Mouse (Mus musculus): ENCODE data around the gene Rnf32. TPM values are rescaled to one million over a fixed set of nuclear protein-coding genes. Genes with fewer than 3 reads are reported as not detected.

Gene Rnf32
- polyA plus RNA-seq, 1 experiment: not detected

GRCm38 (mm10) chr5:29197187-29197586, 1.4 kb downstream of the Rnf32 start:
- no peak for TF ChIP-seq CTCF (IDR thresholded peaks at IDR 0.05; ENCODE audit: control insufficient read depth, insufficient read depth, low read length)
- no peak for TF ChIP-seq POLR2A (IDR thresholded peaks at IDR 0.05; ENCODE audit: borderline replicate concordance, control insufficient read depth, low read depth, low read length)
- WGBS: 75% methylated on average over 4 of the region's 4 CpGs
- Histone ChIP-seq H3K4me1 (ENCODE audit: control insufficient read depth, insufficient read depth, low read length) (no peaks in the 10 kb centered on the region), H3K27ac (ENCODE audit: control insufficient read depth, insufficient read depth, low read depth, low read length, poor library complexity) (no peak overlapping the region), H3K4me3 (replicated peaks; ENCODE audit: control insufficient read depth, low read depth, low read length) (no peak overlapping the region)

GRCm38 (mm10) chr5:29198960-29199488, 3.2 kb downstream of the Rnf32 start:
- 82% methylated on average over 4 of the region's 4 CpGs for WGBS

GRCm38 (mm10) chr5:29199868-29200267, 4.1 kb downstream of the Rnf32 start:
- Histone ChIP-seq H3K4me1 (ENCODE audit: control insufficient read depth, insufficient read depth, low read length) (no peaks in the 10 kb centered on the region), H3K4me3 (replicated peaks; ENCODE audit: control insufficient read depth, low read depth, low read length) (no peak overlapping the region), H3K27ac (ENCODE audit: control insufficient read depth, insufficient read depth, low read depth, low read length, poor library complexity) (no peak overlapping the region)
- WGBS: 28% methylated on average over 3 of the region's 3 CpGs
- TF ChIP-seq POLR2A (IDR thresholded peaks at IDR 0.05; ENCODE audit: borderline replicate concordance, control insufficient read depth, low read depth, low read length): no peak
- TF ChIP-seq CTCF (IDR thresholded peaks at IDR 0.05; ENCODE audit: control insufficient read depth, insufficient read depth, low read length): no peak

More at GRCm38 (mm10) chr5:29198960-29199488, 3.2 kb downstream of the Rnf32 start:
- no peak overlapping the region for H3K27ac ChIP-seq (ENCODE audit: control insufficient read depth, insufficient read depth, low read depth, low read length, poor library complexity)
- no peak for TF ChIP-seq CTCF (IDR thresholded peaks at IDR 0.05; ENCODE audit: control insufficient read depth, insufficient read depth, low read length)
- no peak for TF ChIP-seq POLR2A (IDR thresholded peaks at IDR 0.05; ENCODE audit: borderline replicate concordance, control insufficient read depth, low read depth, low read length)
- H3K4me1 ChIP-seq (ENCODE audit: control insufficient read depth, insufficient read depth, low read length): no peaks in the 10 kb centered on the region
- H3K4me3 ChIP-seq (replicated peaks; ENCODE audit: control insufficient read depth, low read depth, low read length): no peak overlapping the region

GRCm38 (mm10) chr5:29205690-29206089, 9.9 kb downstream of the Rnf32 start:
- Histone ChIP-seq H3K27ac (ENCODE audit: control insufficient read depth, insufficient read depth, low read depth, low read length, poor library complexity) (no peak overlapping the region), H3K4me1 (ENCODE audit: control insufficient read depth, insufficient read depth, low read length) (no peaks in the 10 kb centered on the region), H3K4me3 (replicated peaks; ENCODE audit: control insufficient read depth, low read depth, low read length) (no peak overlapping the region)
- WGBS: 50% methylated on average over 5 of the region's 5 CpGs
- TF ChIP-seq CTCF (IDR thresholded peaks at IDR 0.05; ENCODE audit: control insufficient read depth, insufficient read depth, low read length) (no peak), POLR2A (IDR thresholded peaks at IDR 0.05; ENCODE audit: borderline replicate concordance, control insufficient read depth, low read depth, low read length) (no peak)

- Histone ChIP-seq H3K4me1 (ENCODE audit: control insufficient read depth, insufficient read depth, low read length) (no peaks in the 10 kb centered on the region), H3K4me3 (replicated peaks; ENCODE audit: control insufficient read depth, low read depth, low read length) (no peak overlapping the region), H3K27ac (ENCODE audit: control insufficient read depth, insufficient read depth, low read depth, low read length, poor library complexity) (no peak overlapping the region)
- TF ChIP-seq CTCF (IDR thresholded peaks at IDR 0.05; ENCODE audit: control insufficient read depth, insufficient read depth, low read length) (no peak), POLR2A (IDR thresholded peaks at IDR 0.05; ENCODE audit: borderline replicate concordance, control insufficient read depth, low read depth, low read length) (no peak)
- 73% methylated on average over 4 of the region's 4 CpGs for WGBS
These were observed 16.3 kb downstream of the Rnf32 start for GRCm38 (mm10) chr5:29211980-29212555.

- Histone ChIP-seq H3K4me3 (replicated peaks; ENCODE audit: control insufficient read depth, low read depth, low read length) (no peak overlapping the region), H3K27ac (ENCODE audit: control insufficient read depth, insufficient read depth, low read depth, low read length, poor library complexity) (no peak overlapping the region), H3K4me1 (ENCODE audit: control insufficient read depth, insufficient read depth, low read length) (no peaks in the 10 kb centered on the region)
- 74% methylated on average over 3 of the region's 3 CpGs for WGBS
- no peak for TF ChIP-seq POLR2A (IDR thresholded peaks at IDR 0.05; ENCODE audit: borderline replicate concordance, control insufficient read depth, low read depth, low read length)
- no peak for TF ChIP-seq CTCF (IDR thresholded peaks at IDR 0.05; ENCODE audit: control insufficient read depth, insufficient read depth, low read length)
These were observed 22.2 kb downstream of the Rnf32 start for GRCm38 (mm10) chr5:29217997-29218396.

- no peak for TF ChIP-seq CTCF (IDR thresholded peaks at IDR 0.05; ENCODE audit: control insufficient read depth, insufficient read depth, low read length)
- no peak for TF ChIP-seq POLR2A (IDR thresholded peaks at IDR 0.05; ENCODE audit: borderline replicate concordance, control insufficient read depth, low read depth, low read length)
- 88% methylated on average over 7 of the region's 7 CpGs for WGBS
- Histone ChIP-seq H3K4me3 (replicated peaks; ENCODE audit: control insufficient read depth, low read depth, low read length) (no peak overlapping the region), H3K4me1 (ENCODE audit: control insufficient read depth, insufficient read depth, low read length) (no peaks in the 10 kb centered on the region), H3K27ac (ENCODE audit: control insufficient read depth, insufficient read depth, low read depth, low read length, poor library complexity) (no peak overlapping the region)
These were observed 28.3 kb downstream of the Rnf32 start for GRCm38 (mm10) chr5:29224089-29224488.

GRCm38 (mm10) chr5:29230481-29230880, 34.7 kb downstream of the Rnf32 start:
- WGBS: 41% methylated on average over 2 of the region's 2 CpGs
- TF ChIP-seq CTCF (IDR thresholded peaks at IDR 0.05; ENCODE audit: control insufficient read depth, insufficient read depth, low read length): no peak

GRCm38 (mm10) chr5:29238379-29238778, 42.6 kb downstream of the Rnf32 start:
- no peak overlapping the region for H3K27ac ChIP-seq (ENCODE audit: control insufficient read depth, insufficient read depth, low read depth, low read length, poor library complexity)
- H3K4me1 ChIP-seq (ENCODE audit: control insufficient read depth, insufficient read depth, low read length): no peaks in the 10 kb centered on the region
- TF ChIP-seq POLR2A (IDR thresholded peaks at IDR 0.05; ENCODE audit: borderline replicate concordance, control insufficient read depth, low read depth, low read length): no peak
- TF ChIP-seq CTCF (IDR thresholded peaks at IDR 0.05; ENCODE audit: control insufficient read depth, insufficient read depth, low read length): no peak
- no peak overlapping the region for H3K4me3 ChIP-seq (replicated peaks; ENCODE audit: control insufficient read depth, low read depth, low read length)

More at GRCm38 (mm10) chr5:29230481-29230880, 34.7 kb downstream of the Rnf32 start:
- no peak overlapping the region for H3K27ac ChIP-seq (ENCODE audit: control insufficient read depth, insufficient read depth, low read depth, low read length, poor library complexity)
- H3K4me3 ChIP-seq (replicated peaks; ENCODE audit: control insufficient read depth, low read depth, low read length): no peak overlapping the region
- H3K4me1 ChIP-seq (ENCODE audit: control insufficient read depth, insufficient read depth, low read length): no peaks in the 10 kb centered on the region
